Mouse (Mus musculus) cerebellum, adult 9-11 months (tissue): ENCODE measurements around the gene Syndig1l.

Experiments
- DNase-seq: peaks from one replicate; pipeline ENCODE4 v3.0.0; 2022

Syndig1l gene

GRCm38 (mm10) chr12:84671646-84672045, 27.0 kb downstream of the Syndig1l start:
- DNase-seq: no peak

GRCm38 (mm10) chr12:84670555-84670954, 28.1 kb downstream of the Syndig1l start:
- DNase-seq: no peak

GRCm38 (mm10) chr12:84653912-84654311, 44.7 kb downstream of the Syndig1l start:
- DNase-seq: peak; percentile 49

DNA sequence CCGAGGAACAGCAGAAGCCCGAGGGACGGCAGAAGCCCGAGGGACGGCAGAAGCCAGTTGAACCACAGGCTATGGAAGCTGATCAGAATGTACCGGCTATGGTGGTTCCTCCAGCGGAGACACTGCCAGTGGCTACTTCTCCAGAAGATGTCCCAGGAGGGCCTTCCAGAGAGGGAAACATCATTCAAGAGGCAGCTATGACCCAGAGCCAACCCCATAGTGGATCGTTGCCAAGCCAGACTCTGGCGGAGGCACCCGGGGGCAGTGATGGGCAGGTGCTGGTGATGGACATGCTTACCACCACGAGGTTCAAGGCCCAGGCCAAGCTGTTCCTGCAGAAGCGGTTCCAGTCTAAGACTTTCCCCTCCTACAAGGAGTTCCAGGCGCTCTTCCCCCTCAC, 48.4 kb downstream of the Syndig1l start:
- DNase-seq: no peak

DNA sequence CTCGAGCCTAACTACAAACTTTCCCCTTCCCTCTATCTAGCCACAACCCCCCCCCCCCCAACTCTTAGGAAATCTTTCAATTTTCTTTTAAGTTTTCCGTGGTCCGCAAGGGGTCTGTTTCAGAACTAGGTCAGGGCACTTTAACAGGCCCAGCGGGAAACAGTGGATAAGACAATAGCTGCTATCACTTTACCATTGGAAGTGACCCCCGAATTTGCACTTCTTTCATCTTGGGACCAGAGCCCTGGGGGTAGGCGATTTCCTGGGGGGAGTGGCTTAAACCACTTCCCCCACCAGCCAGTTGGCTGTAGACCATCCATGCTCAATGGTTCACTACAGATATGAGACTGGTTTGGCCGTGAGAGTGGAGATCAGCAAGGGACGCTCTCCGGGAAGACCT, 58.0 kb downstream of the Syndig1l start, which contains the start of gene Vrtn:
TSS of gene Vrtn (plus strand) at position 366 of the 400 bp plus-strand sequence.
- DNase-seq: no peak

DNA sequence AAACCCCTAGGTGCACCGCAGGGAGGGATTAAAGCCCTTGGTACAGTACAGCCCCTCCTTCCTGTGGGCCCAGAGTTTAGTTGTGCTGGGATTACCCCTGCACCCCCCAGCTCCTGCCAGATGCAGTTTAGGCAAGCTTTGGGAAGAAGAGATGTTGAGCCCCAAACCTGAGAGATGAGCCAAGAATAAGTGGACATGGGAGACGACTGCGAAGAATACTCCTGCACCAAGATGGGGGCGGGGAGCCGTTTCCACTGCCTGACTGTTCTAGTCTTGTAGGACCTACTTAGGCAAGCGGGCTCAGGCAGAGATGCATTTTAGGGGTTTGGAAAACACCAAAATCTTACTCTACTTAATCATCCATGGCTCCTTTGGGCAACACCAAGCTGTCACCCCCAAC, 58.4 kb downstream of the Syndig1l start:
- DNase-seq: no peak

- DNase-seq: no peak
These were observed 66.8 kb downstream of the Syndig1l start for GRCm38 (mm10) chr12:84631867-84632266.
